Mouse (Mus musculus) lung, embryonic 16.5 days (tissue): Measurements from ENCODE around the gene Reg4. TPM values are rescaled to one million over a fixed set of nuclear protein-coding genes. Genes with fewer than 3 reads are reported as not detected.
A peak's percentile ranks its signal among the peaks of the same experiment; 100 is the strongest.

Experiments used
- ATAC-seq: fragments of 200-750 bp; cut with Nextera tagmentation; 2 replicates; pipeline ENCODE4 v1.8.0; 2017; ENCODE audit warnings: low read depth, mild to moderate bottlenecking, moderate library complexity
- H3K27ac ChIP-seq: fragments of 300-500 bp; sonication (generic); 2 replicates; pipeline ENCODE4 v1.5.1; 2014; ENCODE audit warnings: mild to moderate bottlenecking, control low read depth, low read length
- H3K27me3 ChIP-seq: fragments of 300-500 bp; sonication (generic); 2 replicates; pipeline ENCODE4 v1.6.1; 2014; ENCODE audit warnings: low read depth, low read length, mixed read lengths; ENCODE audit not compliant: control insufficient read depth, insufficient read depth
- H3K36me3 ChIP-seq: fragments of 300-500 bp; sonication (generic); 2 replicates; pipeline ENCODE4 v1.6.1; 2014; ENCODE audit warnings: low read length; ENCODE audit not compliant: control insufficient read depth, insufficient read depth
- H3K4me1 ChIP-seq: fragments of 300-500 bp; sonication (generic); replicated peaks from 2 replicates; pipeline ENCODE4 v1.6.1; 2014; ENCODE audit warnings: low read length, mixed read lengths; ENCODE audit not compliant: control insufficient read depth, insufficient read depth
- H3K4me2 ChIP-seq: fragments of 300-500 bp; sonication (generic); 2 replicates; pipeline ENCODE4 v1.6.1; 2014; ENCODE audit warnings: low read depth, low read length, control low read depth
- H3K4me3 ChIP-seq: fragments of 300-500 bp; sonication (generic); 2 replicates; pipeline ENCODE4 v1.5.1; 2014; ENCODE audit warnings: mild to moderate bottlenecking, low read length, control low read depth
- H3K9ac ChIP-seq: fragments of 300-500 bp; sonication (generic); 2 replicates; pipeline ENCODE4 v1.6.1; 2014; ENCODE audit warnings: low read length, control low read depth
- H3K9me3 ChIP-seq: fragments of 300-500 bp; sonication (generic); 2 replicates; pipeline ENCODE4 v1.6.1; 2016; ENCODE audit warnings: low read length; ENCODE audit not compliant: control insufficient read depth
- WGBS: fragments of 180-500 bp; shearing (Covaris S2); extraction: QIAGEN DNeasy Blood & Tissue Kit; methylation state at CpG from one replicate; pipeline ENCODE4 v1.1.7; 2014; 5-methylcytosine and 5-hydroxymethylcytosine counted together
- polyA plus RNA-seq: library from polyadenylated mRNA; unstranded; fragments of >200 nt; fragmentation: Nextera tagmentation; extraction: Ambion mirVana; gene quantifications from 2 replicates; pipeline ENCODE4 v1.2.1, GENCODE M21; 2015

Gene Reg4
- polyA plus RNA-seq, 1 experiment from 2014 or later = not detected

GRCm38 (mm10) chr3:98246985-98247751, 25.2 kb downstream of the Reg4 start:
- peak; percentile 47; the same call in 1 of the 2 replicates for ATAC-seq
- no peak overlapping the region for H3K4me3 ChIP-seq
- no peaks in the 10 kb centered on the region for H3K36me3 ChIP-seq
- no peak overlapping the region for H3K9ac ChIP-seq
- H3K27me3 ChIP-seq = no peaks in the 10 kb centered on the region
- H3K4me1 ChIP-seq = no peaks in the 10 kb centered on the region
- 30% methylated on average over 7 of the region's 7 CpGs for WGBS
- no peaks in the 10 kb centered on the region for H3K9me3 ChIP-seq
- no peak overlapping the region for H3K4me2 ChIP-seq
- H3K27ac ChIP-seq = no peak overlapping the region

DNA sequence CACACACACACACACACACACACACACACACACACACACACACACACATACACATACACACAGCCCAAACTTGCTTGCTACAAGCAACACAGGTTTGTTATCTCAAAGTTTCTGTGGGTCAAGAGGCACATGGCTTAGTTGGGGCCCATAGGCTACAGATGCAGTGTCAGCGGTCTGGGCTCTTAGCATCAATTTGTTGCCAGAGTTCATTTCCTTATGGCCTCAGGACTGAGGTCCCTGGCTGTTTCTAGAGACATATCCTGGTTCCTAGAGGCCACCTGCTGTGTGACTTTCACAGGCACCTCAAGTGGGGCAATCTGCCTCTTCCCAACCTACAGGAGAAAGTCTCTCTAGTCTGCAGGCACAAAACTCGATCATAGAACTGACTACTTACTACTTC, 27.4 kb downstream of the Reg4 start:
- H3K9me3 ChIP-seq = no peaks in the 10 kb centered on the region
- H3K4me2 ChIP-seq = no peak overlapping the region
- no peak overlapping the region for H3K4me3 ChIP-seq
- ATAC-seq = no peak
- 74% methylated on average over 2 of the region's 2 CpGs for WGBS
- H3K27ac ChIP-seq = no peak overlapping the region
- no peaks in the 10 kb centered on the region for H3K27me3 ChIP-seq
- H3K9ac ChIP-seq = no peak overlapping the region
- no peaks in the 10 kb centered on the region for H3K36me3 ChIP-seq
- H3K4me1 ChIP-seq = no peaks in the 10 kb centered on the region

- ATAC-seq = no peak
- H3K4me3 ChIP-seq = no peak overlapping the region
- H3K36me3 ChIP-seq = no peaks in the 10 kb centered on the region
- H3K4me2 ChIP-seq = no peak overlapping the region
- H3K4me1 ChIP-seq = no peaks in the 10 kb centered on the region
- WGBS = 71% methylated on average over 11 of the region's 11 CpGs
- no peak overlapping the region for H3K9ac ChIP-seq
- no peaks in the 10 kb centered on the region for H3K27me3 ChIP-seq
- no peaks in the 10 kb centered on the region for H3K9me3 ChIP-seq
- H3K27ac ChIP-seq = no peak overlapping the region
These were observed 28.0 kb downstream of the Reg4 start for GRCm38 (mm10) chr3:98249833-98250448.

- Histone ChIP-seq H3K4me3 (no peak overlapping the region), H3K36me3 (no peaks in the 10 kb centered on the region), H3K9me3 (no peaks in the 10 kb centered on the region), H3K4me2 (no peak overlapping the region), H3K27me3 (no peaks in the 10 kb centered on the region), H3K9ac (no peak overlapping the region), H3K4me1 (no peaks in the 10 kb centered on the region), H3K27ac (no peak overlapping the region)
- ATAC-seq = no peak
- WGBS = 87% methylated on average over 2 of the region's 3 CpGs
These were observed 32.1 kb downstream of the Reg4 start for GRCm38 (mm10) chr3:98254059-98254458.

GRCm38 (mm10) chr3:98254656-98255583, 33.0 kb downstream of the Reg4 start:
- Histone ChIP-seq H3K4me1 (no peaks in the 10 kb centered on the region), H3K27ac (peak overlapping the region; percentile 2; the same call in 1 of the 2 replicates), H3K9me3 (no peaks in the 10 kb centered on the region), H3K9ac (no peak overlapping the region), H3K4me3 (no peak overlapping the region), H3K36me3 (no peaks in the 10 kb centered on the region), H3K4me2 (no peak overlapping the region), H3K27me3 (no peaks in the 10 kb centered on the region)
- WGBS = 79% methylated on average over 8 of the region's 8 CpGs
- ATAC-seq = no peak

DNA sequence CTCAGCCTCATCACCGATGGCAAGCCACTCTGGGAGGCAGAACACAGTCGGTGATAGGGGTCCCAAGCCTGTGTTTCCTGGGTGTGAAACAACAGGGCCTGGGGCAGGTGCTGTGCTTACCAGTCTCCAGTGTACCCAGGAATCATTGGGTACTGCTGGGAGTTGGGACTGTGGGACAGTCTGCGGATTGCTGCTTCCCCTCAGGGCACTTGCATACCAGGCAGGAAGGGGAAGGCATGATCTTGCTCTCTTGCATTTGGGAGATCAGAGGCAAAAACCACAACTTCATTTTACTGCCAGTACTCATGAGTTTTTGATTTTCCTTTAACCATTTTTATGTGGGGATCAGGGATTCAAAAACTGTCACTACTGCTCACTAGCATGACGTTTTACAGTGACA, 36.8 kb downstream of the Reg4 start:
- WGBS = 82% methylated on average over 4 of the region's 4 CpGs
- H3K27me3 ChIP-seq = no peaks in the 10 kb centered on the region
- H3K4me1 ChIP-seq = no peaks in the 10 kb centered on the region
- no peaks in the 10 kb centered on the region for H3K36me3 ChIP-seq
- no peak overlapping the region for H3K9ac ChIP-seq
- no peaks in the 10 kb centered on the region for H3K9me3 ChIP-seq
- H3K27ac ChIP-seq = no peak overlapping the region
- H3K4me3 ChIP-seq = no peak overlapping the region
- no peak for ATAC-seq
- H3K4me2 ChIP-seq = no peak overlapping the region

DNA sequence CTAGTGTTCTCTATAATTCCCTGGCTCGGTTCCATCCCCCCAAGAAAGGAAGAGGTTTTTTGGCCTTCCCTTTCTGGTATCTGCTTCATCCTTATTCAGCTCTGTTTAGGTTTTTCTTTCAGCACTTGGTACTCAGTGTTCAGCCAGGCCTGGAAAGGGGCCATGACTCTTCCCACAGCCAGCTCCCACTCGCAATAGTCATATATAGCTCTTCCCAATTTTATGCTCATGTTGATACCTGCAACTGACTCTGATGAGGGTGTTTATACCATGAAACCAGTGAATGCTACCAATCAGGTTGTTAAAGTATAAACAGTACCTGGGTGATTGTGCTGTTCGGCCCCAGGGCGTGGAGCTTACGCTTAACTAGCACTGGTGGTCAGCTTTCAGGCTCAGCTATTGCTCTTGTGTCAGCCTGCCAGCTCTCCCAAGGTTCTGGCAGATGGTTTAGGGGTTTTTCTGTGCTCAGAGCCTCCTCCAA, 37.4 kb downstream of the Reg4 start:
- no peaks in the 10 kb centered on the region for H3K36me3 ChIP-seq
- 0 out of 2 replicates have a peak overlapping the region, but pooled peaks have one; percentile 17 for H3K27ac ChIP-seq
- ATAC-seq = no peak
- no peaks in the 10 kb centered on the region for H3K4me1 ChIP-seq
- WGBS = 83% methylated on average over 5 of the region's 5 CpGs
- no peaks in the 10 kb centered on the region for H3K9me3 ChIP-seq
- no peak overlapping the region for H3K4me2 ChIP-seq
- H3K4me3 ChIP-seq = no peak overlapping the region
- no peak overlapping the region for H3K9ac ChIP-seq
- H3K27me3 ChIP-seq = no peaks in the 10 kb centered on the region

DNA sequence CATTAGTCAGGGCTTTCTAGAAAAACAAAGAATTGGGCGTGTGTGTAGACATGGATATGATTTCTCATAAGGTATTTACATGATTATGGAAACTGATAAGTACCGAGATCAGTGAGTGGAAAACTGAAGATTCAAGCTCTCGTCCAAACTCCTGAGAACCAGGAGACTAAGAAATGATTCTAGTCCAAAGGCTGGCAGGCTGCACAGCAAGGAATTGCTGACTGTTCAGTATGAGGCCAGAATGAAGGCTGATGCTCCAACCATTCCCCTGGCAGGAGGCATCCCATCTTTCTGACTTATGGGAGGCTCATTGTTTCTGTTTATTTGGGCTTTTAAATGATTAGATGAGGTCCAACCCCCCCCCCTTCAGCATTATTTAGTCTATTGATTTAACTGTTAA, 38.6 kb downstream of the Reg4 start:
- no peak for ATAC-seq
- no peak overlapping the region for H3K9ac ChIP-seq
- no peaks in the 10 kb centered on the region for H3K9me3 ChIP-seq
- H3K27ac ChIP-seq = no peak overlapping the region
- 75% methylated on average over 3 of the region's 3 CpGs for WGBS
- no peaks in the 10 kb centered on the region for H3K27me3 ChIP-seq
- H3K4me1 ChIP-seq = no peaks in the 10 kb centered on the region
- no peak overlapping the region for H3K4me2 ChIP-seq
- H3K36me3 ChIP-seq = no peaks in the 10 kb centered on the region
- no peak overlapping the region for H3K4me3 ChIP-seq

DNA sequence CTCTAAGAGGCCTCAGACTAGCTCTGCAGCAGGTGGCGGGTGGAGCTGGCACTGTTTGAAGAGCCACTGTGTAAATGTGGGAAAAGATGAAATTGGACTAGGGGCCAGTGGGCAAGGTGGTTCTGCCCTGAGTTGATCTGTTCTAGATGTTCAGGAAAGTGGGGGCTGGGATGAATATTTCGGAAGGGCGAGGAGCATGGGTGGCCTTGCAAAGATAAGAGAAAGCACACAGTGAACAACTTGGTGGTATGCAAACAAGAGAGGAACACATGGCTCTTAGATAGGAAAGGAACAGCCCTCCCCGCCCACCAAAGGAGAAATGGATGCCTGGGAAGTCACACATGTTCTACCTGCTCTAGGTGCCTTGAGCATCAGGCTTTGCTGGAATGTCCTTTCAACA, 39.5 kb downstream of the Reg4 start:
- Histone ChIP-seq H3K4me1 (0 out of 2 replicates have a peak, but pooled peaks cover 2% of the 10 kb centered on the region), H3K36me3 (no peaks in the 10 kb centered on the region), H3K27me3 (no peaks in the 10 kb centered on the region), H3K4me3 (no peak overlapping the region), H3K27ac (no peak overlapping the region), H3K9ac (no peak overlapping the region), H3K9me3 (no peaks in the 10 kb centered on the region), H3K4me2 (no peak overlapping the region)
- no peak for ATAC-seq
- 56% methylated on average over 4 of the region's 4 CpGs for WGBS
